Mouse (Mus musculus): Measurements from ENCODE around the gene Slfn2. TPM values are rescaled to one million over a fixed set of nuclear protein-coding genes. Genes with fewer than 3 reads are reported as not detected.
"Not testable (repeated sequence)": the region's sequence is repeated elsewhere in the genome, so short reads cannot be mapped to it uniquely, and the experiment has no call there.

Slfn2 gene
- not detected in 2 replicates for polyA plus RNA-seq (2012)

DNA sequence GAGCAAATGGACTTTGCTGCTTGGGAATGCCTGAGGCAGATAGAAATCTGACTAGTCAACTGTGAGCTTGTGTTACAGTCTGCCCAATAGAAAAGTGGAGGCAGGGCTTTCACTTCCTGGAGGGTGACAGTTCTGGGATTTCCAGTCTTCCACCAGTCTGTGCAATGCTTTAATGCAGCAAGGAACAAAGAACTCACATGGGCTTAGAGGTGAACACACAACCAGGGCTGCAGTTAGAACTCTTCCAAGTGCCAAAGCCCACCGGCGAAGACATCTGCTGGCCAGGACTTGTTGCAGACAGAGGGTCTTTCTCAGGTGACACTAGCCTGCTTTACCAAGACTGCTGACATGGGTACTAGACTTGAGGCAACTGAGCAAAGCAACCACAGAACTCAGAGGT lies at the start of gene Slfn2:
Slfn2 (plus strand) TSS at position 167 of the 400 bp plus-strand sequence.
- H3K4me3 ChIP-seq (replicated peaks), result no peak within 1 kb of the TSS
- H3K27me3 ChIP-seq (ENCODE audit: control insufficient read depth), result peaks cover 5% of the 10 kb centered on the region
- no peaks in the 10 kb centered on the region; the same call in 1 of the 2 replicates for H3K4me1 ChIP-seq (ENCODE audit: control insufficient read depth)
- no peaks in the 10 kb centered on the region for H3K36me3 ChIP-seq (ENCODE audit: control insufficient read depth)
- TF ChIP-seq GATA1 (IDR thresholded peaks at IDR 0.05; ENCODE audit: low read length), result no peak
- TF ChIP-seq TAL1 (IDR thresholded peaks at IDR 0.05; ENCODE audit: low read length), result no peak
- H3K9me3 ChIP-seq (ENCODE audit: control insufficient read depth, low read length), result no peaks in the 10 kb centered on the region

GRCm38 (mm10) chr11:83016093-83016492 lies 48.8 kb upstream of the Slfn2 start:
- TF ChIP-seq TAL1 (IDR thresholded peaks at IDR 0.05; ENCODE audit: low read length), result no peak
- no peak for TF ChIP-seq GATA1 (IDR thresholded peaks at IDR 0.05; ENCODE audit: low read length)
- Histone ChIP-seq H3K4me1 (ENCODE audit: control insufficient read depth) (no peaks in the 10 kb centered on the region), H3K9me3 (ENCODE audit: control insufficient read depth, low read length) (no peaks in the 10 kb centered on the region), H3K27me3 (ENCODE audit: control insufficient read depth) (no peaks in the 10 kb centered on the region), H3K4me3 (replicated peaks) (no peak overlapping the region), H3K36me3 (ENCODE audit: control insufficient read depth) (no peaks in the 10 kb centered on the region)

DNA sequence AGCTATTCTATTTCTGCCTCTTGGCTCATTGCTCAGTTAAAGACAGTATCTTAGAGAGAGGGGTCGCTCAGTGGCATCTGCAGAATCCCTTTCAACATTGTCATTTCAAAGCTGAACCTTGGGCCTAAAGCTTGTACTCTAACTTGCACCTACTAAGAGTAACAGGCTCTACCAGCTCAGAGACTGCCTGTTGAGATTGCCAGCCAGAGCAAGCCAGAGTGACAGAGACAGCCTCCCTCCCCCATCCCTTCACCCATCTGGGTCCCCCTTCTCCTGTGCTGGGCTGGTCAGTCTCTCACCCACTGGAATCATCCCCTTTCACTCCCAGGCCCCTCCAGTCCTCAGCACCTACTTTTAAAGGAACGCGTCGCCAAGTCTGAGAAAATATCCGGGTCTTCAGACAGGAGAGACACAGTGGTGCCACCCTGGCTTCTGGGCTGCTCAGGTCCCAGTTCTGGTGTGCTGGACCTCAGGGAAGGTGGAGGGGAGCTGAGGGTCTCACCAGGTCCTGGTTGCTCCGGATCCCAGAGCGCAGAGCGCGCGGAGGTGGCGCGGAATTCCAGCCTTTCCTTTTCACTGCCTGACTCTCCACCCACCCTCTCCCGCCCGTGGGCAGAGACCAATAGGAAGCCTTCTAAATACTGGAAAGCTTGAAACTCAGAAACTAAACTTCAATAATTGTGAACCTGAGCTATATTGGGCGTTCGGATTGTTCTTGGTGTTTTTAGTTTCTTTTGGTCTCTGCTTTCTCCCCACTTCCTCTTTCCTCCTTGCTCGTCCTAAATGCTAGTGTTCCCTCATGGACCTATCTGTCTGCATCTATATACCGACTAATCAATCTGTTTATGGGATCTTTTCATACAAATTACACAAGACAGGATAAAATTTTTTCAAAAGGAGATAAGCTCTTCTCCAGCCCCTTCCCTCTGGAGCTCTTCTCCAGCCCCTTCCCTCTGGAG lies 45.1 kb upstream of the Slfn2 start:
- H3K27me3 ChIP-seq (ENCODE audit: control insufficient read depth); H3K36me3 ChIP-seq (ENCODE audit: control insufficient read depth); H3K4me3 ChIP-seq (replicated peaks): not testable (repeated sequence)

DNA sequence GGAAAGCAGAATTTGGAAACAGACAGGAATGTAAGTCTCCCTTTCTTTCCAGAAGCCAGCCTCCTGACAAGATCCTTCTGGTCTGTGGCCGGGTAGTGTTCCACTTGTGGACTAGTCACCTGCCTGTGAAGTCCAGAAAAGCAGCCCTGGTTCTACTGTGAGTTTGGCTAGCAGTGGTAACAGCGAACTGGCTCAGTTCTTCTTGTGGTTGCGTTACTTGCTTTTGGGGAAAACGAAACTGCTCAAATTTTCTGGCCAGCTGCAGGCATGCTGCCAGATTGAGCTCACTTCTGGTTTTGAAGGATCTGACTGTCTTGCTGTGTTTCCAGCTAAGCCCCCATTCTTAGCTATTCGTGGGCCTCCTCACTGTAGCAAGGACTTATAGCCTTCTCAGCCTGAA lies 44.3 kb upstream of the Slfn2 start, which contains the start of gene Slfn8:
Slfn8 (minus strand) TSS at position 190 of the 400 bp plus-strand sequence.
- Histone ChIP-seq H3K4me3 (replicated peaks) (no peak within 1 kb of the TSS), H3K27me3 (ENCODE audit: control insufficient read depth) (no peaks in the 10 kb centered on the region), H3K9me3 (ENCODE audit: control insufficient read depth, low read length) (no peaks in the 10 kb centered on the region), H3K36me3 (ENCODE audit: control insufficient read depth) (no peaks in the 10 kb centered on the region), H3K4me1 (ENCODE audit: control insufficient read depth) (no peaks in the 10 kb centered on the region)
- TF ChIP-seq TAL1 (IDR thresholded peaks at IDR 0.05; ENCODE audit: low read length) (no peak), GATA1 (IDR thresholded peaks at IDR 0.05; ENCODE audit: low read length) (no peak)

More for the DNA sequence above, 45.1 kb upstream of the Slfn2 start:
- H3K9me3 ChIP-seq (ENCODE audit: control insufficient read depth, low read length); H3K4me1 ChIP-seq (ENCODE audit: control insufficient read depth): not testable (repeated sequence)

DNA sequence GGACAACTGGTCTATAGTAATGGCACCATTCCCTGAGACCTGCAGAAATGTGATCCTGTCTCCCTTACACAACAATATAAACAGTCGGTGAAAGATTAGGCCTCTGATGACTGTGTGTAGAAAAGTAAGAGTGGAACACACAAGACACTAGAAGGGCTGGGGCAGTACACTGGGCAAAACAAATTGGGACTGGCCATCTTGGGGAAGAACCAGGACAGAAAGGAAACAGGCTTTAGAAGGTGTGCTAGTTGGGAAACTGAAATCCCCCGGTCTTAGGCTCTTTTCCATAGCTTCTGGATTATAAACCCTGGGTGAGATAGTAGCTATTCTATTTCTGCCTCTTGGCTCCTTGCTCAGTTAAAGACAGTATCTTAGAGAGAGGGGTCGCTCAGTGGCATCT lies 26.2 kb upstream of the Slfn2 start:
- not testable (repeated sequence) for H3K36me3 ChIP-seq (ENCODE audit: control insufficient read depth); H3K4me3 ChIP-seq (replicated peaks); H3K27me3 ChIP-seq (ENCODE audit: control insufficient read depth); H3K4me1 ChIP-seq (ENCODE audit: control insufficient read depth); H3K9me3 ChIP-seq (ENCODE audit: control insufficient read depth, low read length)

DNA sequence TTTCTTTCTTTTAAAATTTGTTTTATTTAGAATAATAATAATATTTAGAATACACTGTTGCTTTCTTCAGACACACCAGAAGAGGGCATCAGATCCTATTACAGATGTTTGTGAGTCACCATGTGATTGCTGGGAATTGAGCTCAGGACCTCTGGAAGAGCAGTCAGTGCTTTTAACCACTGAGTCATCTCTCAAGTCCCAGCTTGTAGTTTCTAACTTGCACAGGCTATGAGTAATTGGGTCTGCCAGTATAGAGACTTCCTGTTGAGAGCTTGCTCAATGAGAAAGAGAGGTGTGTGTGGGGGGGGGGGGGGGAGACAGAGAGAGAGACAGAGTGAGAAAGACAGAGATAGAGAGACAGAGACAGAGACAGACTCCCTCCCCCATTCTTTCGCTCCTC lies 25.8 kb upstream of the Slfn2 start:
- H3K4me1 ChIP-seq (ENCODE audit: control insufficient read depth), result no peaks in the 10 kb centered on the region
- H3K36me3 ChIP-seq (ENCODE audit: control insufficient read depth), result no peaks in the 10 kb centered on the region
- no peaks in the 10 kb centered on the region for H3K9me3 ChIP-seq (ENCODE audit: control insufficient read depth, low read length)
- no peaks in the 10 kb centered on the region for H3K27me3 ChIP-seq (ENCODE audit: control insufficient read depth)
- TF ChIP-seq GATA1 (IDR thresholded peaks at IDR 0.05; ENCODE audit: low read length) (no peak), TAL1 (IDR thresholded peaks at IDR 0.05; ENCODE audit: low read length) (no peak)
- H3K4me3 ChIP-seq (replicated peaks), result no peak overlapping the region

DNA sequence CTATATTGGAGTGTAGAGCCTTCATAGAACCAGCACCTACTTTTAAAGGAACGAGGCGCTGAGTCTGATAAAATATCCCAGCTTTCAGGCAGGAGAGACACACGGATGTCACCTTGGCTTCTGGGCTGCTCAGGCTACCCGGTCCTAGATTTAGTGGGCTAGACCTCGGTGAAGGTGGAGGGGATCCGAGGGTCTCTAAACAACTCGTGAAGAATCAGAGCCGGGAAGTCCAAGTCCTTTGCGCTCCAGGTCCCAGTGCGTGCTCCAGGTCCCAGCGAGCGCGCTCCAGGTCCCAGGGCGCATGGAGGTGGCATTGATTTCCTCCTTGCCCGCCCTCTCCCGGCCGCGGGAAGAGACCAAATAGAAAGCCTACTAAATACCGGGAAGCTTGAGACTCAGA lies 25.1 kb upstream of the Slfn2 start:
- TF ChIP-seq TAL1 (IDR thresholded peaks at IDR 0.05; ENCODE audit: low read length) (no peak), GATA1 (IDR thresholded peaks at IDR 0.05; ENCODE audit: low read length) (no peak)
- no peaks in the 10 kb centered on the region for H3K9me3 ChIP-seq (ENCODE audit: control insufficient read depth, low read length)
- no peaks in the 10 kb centered on the region for H3K4me1 ChIP-seq (ENCODE audit: control insufficient read depth)
- H3K4me3 ChIP-seq (replicated peaks), result no peak overlapping the region
- H3K36me3 ChIP-seq (ENCODE audit: control insufficient read depth), result no peaks in the 10 kb centered on the region
- no peaks in the 10 kb centered on the region for H3K27me3 ChIP-seq (ENCODE audit: control insufficient read depth)

- Histone ChIP-seq H3K9me3 (ENCODE audit: control insufficient read depth, low read length) (no peaks in the 10 kb centered on the region), H3K4me1 (ENCODE audit: control insufficient read depth) (no peaks in the 10 kb centered on the region), H3K4me3 (replicated peaks) (no peak overlapping the region), H3K36me3 (ENCODE audit: control insufficient read depth) (no peaks in the 10 kb centered on the region), H3K27me3 (ENCODE audit: control insufficient read depth) (no peaks in the 10 kb centered on the region)
- no peak for TF ChIP-seq GATA1 (IDR thresholded peaks at IDR 0.05; ENCODE audit: low read length)
- no peak for TF ChIP-seq TAL1 (IDR thresholded peaks at IDR 0.05; ENCODE audit: low read length)
Measured at GRCm38 (mm10) chr11:83040325-83040724, 24.6 kb upstream of the Slfn2 start.

DNA sequence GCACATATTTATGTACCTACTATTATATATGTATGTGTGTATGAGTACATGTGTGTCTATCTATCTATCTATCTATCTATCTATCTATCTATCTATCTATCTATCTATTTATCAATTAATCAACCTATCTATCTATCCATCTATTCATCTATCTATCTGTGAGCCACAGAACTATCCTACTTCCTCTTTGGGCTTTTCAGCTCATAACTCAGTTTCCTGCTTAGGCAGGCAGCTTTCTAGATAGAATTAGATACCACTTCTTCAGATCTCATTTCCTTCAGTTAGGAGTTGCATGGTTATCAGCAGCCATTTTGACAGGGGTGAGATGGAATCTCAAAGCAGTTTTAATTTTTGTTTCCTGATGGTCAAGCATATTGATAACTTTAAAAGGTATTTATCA lies 23.9 kb upstream of the Slfn2 start:
- TF ChIP-seq GATA1 (IDR thresholded peaks at IDR 0.05; ENCODE audit: low read length), result no peak
- no peak for TF ChIP-seq TAL1 (IDR thresholded peaks at IDR 0.05; ENCODE audit: low read length)
- H3K36me3 ChIP-seq (ENCODE audit: control insufficient read depth), result no peaks in the 10 kb centered on the region
- no peaks in the 10 kb centered on the region for H3K27me3 ChIP-seq (ENCODE audit: control insufficient read depth)
- no peak overlapping the region for H3K4me3 ChIP-seq (replicated peaks)
- H3K4me1 ChIP-seq (ENCODE audit: control insufficient read depth), result no peaks in the 10 kb centered on the region
- no peaks in the 10 kb centered on the region for H3K9me3 ChIP-seq (ENCODE audit: control insufficient read depth, low read length)
